Mouse (Mus musculus) Patski (cell line): ENCODE measurements at regions not wholly inside any gene's neighbourhood (a gene's known extent, or its start where the extent isn't known, plus 50 kb on each side); places are given as distances from the start of the nearest gene placed in this dataset.
"Not testable (repeated sequence)": the region's sequence is repeated elsewhere in the genome, so short reads cannot be mapped to it uniquely, and the experiment has no call there.

Experiments used
- ATAC-seq: fragments of 100-300 bp; one replicate; pipeline ENCODE4 v1.8.0; 2021
- CTCF ChIA-PET: fragments of 350-600 bp; sonication (Branson Sonifier 250); formaldehyde crosslinking; loops from one replicate; lab custom pipeline; 2022; ENCODE audit warnings: inconsistent platforms; lab: Charles Lee
- POLR2A ChIA-PET: fragments of 350-600 bp; sonication (Branson Sonifier 250); formaldehyde crosslinking; loops from one replicate; lab custom pipeline; 2022; ENCODE audit warnings: antibody characterized with exemption, inconsistent platforms; lab: Charles Lee
- DNase-seq: peaks from one replicate; pipeline ENCODE4 v3.0.0-alpha.2; 2011; ENCODE audit warnings: low read depth, low spot score
- H3K27me3 ChIP-seq: fragments of 371-371 bp; one replicate; pipeline ENCODE4 v1.5.1; 2021
- CTCF ChIP-seq: fragments of 100-300 bp; IDR thresholded peaks from one replicate; pipeline ENCODE4 v1.5.1; 2021
- in situ Hi-C: fragments of 300-500 bp; cut with MboI; formaldehyde crosslinking; loops from 3 replicates; pipeline ENCODE4 v1.11.1; 2018; ENCODE audit warnings: low pct_unique_long_range_greater_than_20kb, mixed read lengths

DNA sequence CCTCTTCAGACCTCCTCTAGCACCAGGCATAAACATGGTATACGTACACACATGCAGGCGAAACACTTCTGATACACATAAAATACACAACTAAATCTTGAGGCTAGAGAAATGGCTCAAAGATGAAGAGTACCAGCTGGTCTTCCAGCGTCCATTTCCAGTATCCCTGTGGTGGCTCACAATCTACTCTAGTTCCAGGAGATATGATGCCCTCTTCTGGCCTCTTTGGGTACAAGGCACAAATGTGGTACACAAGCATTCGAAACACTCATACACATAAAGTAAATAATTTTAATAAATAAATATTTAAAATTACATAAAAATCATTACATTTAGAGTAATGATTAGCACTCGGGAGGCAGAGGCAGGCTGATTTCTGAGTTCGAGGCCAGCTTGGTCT is 50.7 kb upstream of the Rabgap1l start:
- no peak for ATAC-seq
- in situ Hi-C loops: no loop called here
- TF ChIP-seq CTCF: peak; percentile 61
- ChIA-PET POLR2A (interaction anchor here (0.6 kb wide), 2 partner anchors 10 to 372 kb away, joined by 3 to 5 read pairs; no protein-coding TSS in a partner anchor), CTCF (interaction anchor here (1.7 kb wide), 1 partner anchor 12 kb away, joined by 3 read pairs; no protein-coding TSS in a partner anchor)
- no peak for DNase-seq
- peaks cover 20% of the 10 kb centered on the region for H3K27me3 ChIP-seq

DNA sequence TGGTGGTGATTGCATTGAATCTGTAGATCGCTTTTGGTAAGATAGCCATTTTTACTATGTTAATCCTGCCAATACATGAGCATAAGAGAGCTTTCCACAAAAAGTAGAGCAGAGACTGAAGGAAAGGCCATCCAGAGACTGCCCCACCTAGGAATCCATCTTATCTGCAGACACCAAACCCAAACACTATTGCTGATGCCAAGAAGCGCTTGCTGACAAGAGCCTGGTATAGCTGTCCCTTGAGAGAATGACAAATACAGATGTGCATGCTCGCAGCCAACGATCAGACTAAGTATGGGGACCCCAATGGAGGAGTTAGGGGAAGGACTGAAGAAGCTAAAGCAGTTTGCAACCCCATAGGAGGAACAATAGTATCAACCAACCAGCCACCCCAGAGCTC is 51.7 kb upstream of the Rabgap1l start:
- H3K27me3 ChIP-seq: peaks cover 13% of the 10 kb centered on the region
- DNase-seq, in situ Hi-C loops, ATAC-seq: not testable (repeated sequence)
- CTCF ChIA-PET: interaction anchor here (1.7 kb wide), 1 partner anchor 11 kb away, joined by 3 read pairs; no protein-coding TSS in a partner anchor
- POLR2A ChIA-PET: interaction anchor here (0.7 kb wide), 1 partner anchor 39 kb away, joined by 3 read pairs; no protein-coding TSS in a partner anchor

DNA sequence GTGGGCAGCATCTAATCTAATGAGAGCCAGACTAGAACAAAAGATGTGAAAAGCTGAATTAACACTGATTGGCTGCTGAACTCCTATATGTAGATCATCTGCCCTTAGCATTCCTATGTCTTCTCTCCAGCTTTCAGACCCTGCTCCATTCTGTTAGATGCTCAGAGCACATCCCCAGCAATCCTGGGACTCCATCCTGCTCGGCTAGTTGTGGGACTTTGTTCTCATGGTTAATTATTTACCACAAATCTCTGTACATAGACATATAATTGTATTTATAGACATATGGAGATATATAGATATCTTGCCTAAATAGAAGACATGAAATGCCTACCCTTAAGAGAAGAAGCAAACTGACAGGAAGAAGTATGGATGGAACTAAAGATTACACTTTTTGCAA is 55.5 kb upstream of the Rc3h1 start:
- H3K27me3 ChIP-seq: peaks cover 4% of the 10 kb centered on the region
- ChIA-PET POLR2A (no interaction called here), CTCF (no interaction called here)
- in situ Hi-C loops: loop anchor here (10.0 kb wide), 1 partner anchor 116 kb away; no protein-coding TSS in a partner anchor
- no peak for TF ChIP-seq CTCF
- ATAC-seq (no peak), DNase-seq (no peak)

DNA sequence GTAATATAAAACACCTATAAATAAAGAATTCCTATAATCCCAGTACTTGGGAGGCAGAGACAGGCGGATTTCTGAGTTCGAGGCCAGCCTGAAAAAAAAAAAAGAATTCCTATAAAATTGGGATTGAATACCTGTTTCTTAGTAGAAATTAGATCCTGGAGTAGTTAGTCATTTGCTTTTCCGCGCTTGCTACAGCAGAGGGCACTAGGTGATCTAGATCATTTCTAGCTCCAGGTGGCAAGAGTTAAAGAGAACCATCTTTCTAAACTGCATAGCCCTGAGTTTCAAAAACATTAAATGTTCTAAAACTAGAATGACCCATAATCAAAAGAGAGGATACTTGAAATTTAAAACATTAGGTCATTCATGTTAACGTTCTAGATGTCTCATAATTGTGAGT is 51.8 kb upstream of the Rc3h1 start:
- POLR2A ChIA-PET: no interaction called here
- peak; percentile 46 for TF ChIP-seq CTCF
- CTCF ChIA-PET: interaction anchor here (1.2 kb wide), 1 partner anchor 8 kb away, joined by 3 read pairs; no protein-coding TSS in a partner anchor

DNA sequence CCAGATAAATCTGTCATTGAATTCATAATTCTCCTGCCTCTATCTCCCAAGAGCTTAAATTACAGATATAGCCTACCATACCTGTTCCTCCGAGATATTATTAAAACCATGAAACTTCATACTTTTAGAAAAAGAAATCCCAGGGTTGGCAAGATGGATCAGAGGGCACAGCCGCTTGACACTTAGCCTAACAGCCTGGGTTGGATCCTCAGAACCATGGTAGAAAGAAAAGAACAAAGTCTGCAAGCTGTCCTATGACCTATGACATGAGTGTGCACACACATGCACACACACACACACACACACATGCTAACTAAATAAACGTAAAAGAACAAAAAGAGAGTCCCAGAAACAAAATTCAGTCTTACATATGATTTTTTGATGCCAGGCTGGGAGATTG is 50.8 kb upstream of the Rc3h1 start:
- ATAC-seq (no peak), DNase-seq (no peak)
- H3K27me3 ChIP-seq: peaks cover 15% of the 10 kb centered on the region
- CTCF ChIA-PET: interaction anchor here (0.6 to 1.2 kb wide), 3 partner anchors 9 to 95 kb away, joined by 3 read pairs; no protein-coding TSS in a partner anchor
- POLR2A ChIA-PET: no interaction called here
- TF ChIP-seq CTCF: no peak
- in situ Hi-C loops: loop anchor here (5.0 to 10.0 kb wide), 2 partner anchors 82 to 121 kb away; no protein-coding TSS in a partner anchor

More for the DNA sequence above, 51.8 kb upstream of the Rc3h1 start:
- in situ Hi-C loops: loop anchor here (10.0 kb wide), 1 partner anchor 120 kb away; no protein-coding TSS in a partner anchor
- peaks cover 15% of the 10 kb centered on the region for H3K27me3 ChIP-seq
- DNase-seq: no peak
- no peak for ATAC-seq

DNA sequence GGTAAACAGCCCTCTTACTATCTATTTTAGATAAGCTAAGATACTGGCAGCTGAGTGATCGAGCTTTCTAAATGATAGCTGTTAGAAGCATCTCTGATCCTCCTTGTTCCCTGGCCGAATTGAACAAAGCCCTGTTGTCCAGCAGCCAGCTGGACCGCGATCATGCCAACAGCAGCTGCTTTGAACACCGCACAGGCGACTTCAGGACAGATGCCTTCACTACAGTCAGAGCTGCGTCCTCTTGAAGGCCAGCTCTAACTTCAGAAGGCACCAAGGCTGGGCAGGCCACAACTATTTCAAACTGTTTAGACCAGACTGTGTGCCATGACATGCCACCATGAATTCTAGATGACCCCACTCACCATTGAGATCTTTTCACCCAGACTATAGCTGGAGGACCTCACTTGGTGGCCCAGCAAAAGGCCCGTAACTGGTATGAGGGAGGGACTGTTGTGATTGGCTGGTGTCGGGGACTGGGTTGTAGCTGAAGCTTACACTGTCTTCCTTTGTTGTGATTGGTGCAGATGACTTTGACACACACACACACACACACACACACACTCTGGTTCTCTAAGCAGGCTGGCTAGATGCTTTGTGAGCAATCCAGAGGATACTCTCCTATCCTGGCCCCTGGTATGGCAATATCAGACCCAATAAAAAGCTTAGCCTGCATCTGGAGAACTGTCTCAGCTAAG is 50.1 kb upstream of the Rc3h1 start:
- ChIA-PET POLR2A (interaction anchor here (0.6 kb wide), 1 partner anchor 200 kb away, joined by 3 read pairs; no protein-coding TSS in a partner anchor), CTCF (interaction anchor here (0.6 to 0.8 kb wide), 2 partner anchors 12 to 95 kb away, joined by 3 read pairs; no protein-coding TSS in a partner anchor)
- TF ChIP-seq CTCF: no peak
- H3K27me3 ChIP-seq: peaks cover 11% of the 10 kb centered on the region
- no peak for DNase-seq
- ATAC-seq: no peak
- in situ Hi-C loops: loop anchor here (5.0 to 10.0 kb wide), 2 partner anchors 81 to 121 kb away; no protein-coding TSS in a partner anchor
